Mouse (Mus musculus) lung, postnatal 0 days (tissue): Measurements from ENCODE around the gene Ifna7.

Experiments
- CTCF ChIP-seq: IDR thresholded peaks from 2 replicates; pipeline ENCODE4 v1.5.1; 2016; ENCODE audit warnings: antibody characterized with exemption, mild to moderate bottlenecking
- EP300 ChIP-seq: IDR thresholded peaks from 2 replicates; pipeline ENCODE4 v1.6.1; 2016; ENCODE audit warnings: antibody characterized with exemption, mild to moderate bottlenecking, control low read depth

DNA sequence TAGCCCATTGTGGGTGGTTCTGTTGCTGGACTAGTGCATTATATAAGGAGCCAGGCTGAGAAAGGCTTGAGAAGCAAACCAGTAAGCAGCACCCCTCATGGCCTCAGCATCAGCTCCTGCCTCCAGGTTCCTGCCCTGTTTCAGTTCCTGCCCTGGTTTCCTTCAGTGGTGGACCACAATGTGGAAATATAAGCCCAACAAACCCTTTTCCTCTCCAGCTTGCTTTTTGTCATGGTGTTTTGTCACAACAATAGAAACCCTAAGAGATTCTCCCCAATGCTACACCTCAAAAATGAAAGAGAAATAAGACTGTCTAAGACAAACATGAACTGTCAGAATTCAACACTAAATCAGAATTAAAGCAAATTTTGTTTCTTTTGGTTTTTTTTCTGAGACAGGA lies 43.2 kb downstream of the Ifna7 start:
- TF ChIP-seq CTCF: no peak
- TF ChIP-seq EP300: no peak
